Mouse (Mus musculus) liver, adult 2 months (tissue): ENCODE results near the gene Magi2. TPM values are rescaled to one million over a fixed set of nuclear protein-coding genes. Genes with fewer than 3 reads are reported as not detected.

Experiments
- DNase-seq: peaks from one replicate; pipeline ENCODE4 v3.0.0-alpha.2; 2011; ENCODE audit warnings: low read depth, low spot score; ENCODE audit errors: extremely low read depth
- H3K27ac ChIP-seq: fragments of 200-500 bp; replicated peaks from 2 replicates; pipeline ENCODE4 v1.5.1; 2012; ENCODE audit warnings: low read depth, mild to moderate bottlenecking, control low read depth, inconsistent platforms, low read length; ENCODE audit not compliant: insufficient read depth
- H3K27me3 ChIP-seq: fragments of 200-500 bp; 2 replicates; pipeline ENCODE4 v1.6.1; 2012; ENCODE audit warnings: mild to moderate bottlenecking, moderate library complexity, low read length, inconsistent platforms; ENCODE audit not compliant: control insufficient read depth, insufficient read depth
- H3K36me3 ChIP-seq: fragments of 200-500 bp; 2 replicates; pipeline ENCODE4 v1.6.1; 2012; ENCODE audit warnings: low read length, inconsistent platforms; ENCODE audit not compliant: control insufficient read depth, insufficient read depth
- H3K4me1 ChIP-seq: fragments of 200-500 bp; 2 replicates; pipeline ENCODE4 v1.6.1; 2011; ENCODE audit warnings: low read length; ENCODE audit not compliant: control insufficient read depth, insufficient read depth
- H3K4me3 ChIP-seq: fragments of 200-500 bp; 2 replicates; pipeline ENCODE4 v1.5.1; 2011; ENCODE audit warnings: low read depth, mild to moderate bottlenecking, control low read depth, low read length, moderate library complexity; ENCODE audit not compliant: insufficient read depth
- H3K79me2 ChIP-seq: fragments of 200-500 bp; 2 replicates; pipeline ENCODE4 v1.6.1; 2012; ENCODE audit warnings: inconsistent platforms, mild to moderate bottlenecking, low read length, moderate library complexity; ENCODE audit not compliant: control insufficient read depth, insufficient read depth
- H3K9ac ChIP-seq: fragments of 200-500 bp; 2 replicates; pipeline ENCODE4 v1.6.1; 2012; ENCODE audit warnings: low read depth, mild to moderate bottlenecking, control low read depth, inconsistent platforms, low read length
- CTCF ChIP-seq: fragments of 200-500 bp; IDR thresholded peaks from 2 replicates; pipeline ENCODE4 v1.5.1; 2011; ENCODE audit warnings: low read depth, low read length, control low read depth
- POLR2A ChIP-seq: fragments of 200-500 bp; IDR thresholded peaks from 2 replicates; pipeline ENCODE4 v1.6.1; 2011; ENCODE audit warnings: low read length, control low read depth; ENCODE audit not compliant: insufficient read depth; ENCODE audit errors: extremely low read depth
- WGBS: fragments of 180-500 bp; shearing (Covaris S2); methylation state at CpG from one replicate; pipeline ENCODE4 v1.1.7; 2018; 5-methylcytosine and 5-hydroxymethylcytosine counted together
- polyA plus RNA-seq: library from polyadenylated mRNA; depleted of rRNA; stranded (reverse); fragments of >200 nt; gene quantifications from 2 replicates; pipeline ENCODE4 v1.2.3, GENCODE M21; 2012
- total RNA-seq: library from RNA; depleted of rRNA; stranded (reverse); fragments of >200 nt; gene quantifications from 2 replicates; pipeline ENCODE4 v1.2.3, GENCODE M21; 2014

Gene Magi2
- total and polyA plus RNA-seq, 2 experiments: 0.06 to 0.18 TPM

DNA sequence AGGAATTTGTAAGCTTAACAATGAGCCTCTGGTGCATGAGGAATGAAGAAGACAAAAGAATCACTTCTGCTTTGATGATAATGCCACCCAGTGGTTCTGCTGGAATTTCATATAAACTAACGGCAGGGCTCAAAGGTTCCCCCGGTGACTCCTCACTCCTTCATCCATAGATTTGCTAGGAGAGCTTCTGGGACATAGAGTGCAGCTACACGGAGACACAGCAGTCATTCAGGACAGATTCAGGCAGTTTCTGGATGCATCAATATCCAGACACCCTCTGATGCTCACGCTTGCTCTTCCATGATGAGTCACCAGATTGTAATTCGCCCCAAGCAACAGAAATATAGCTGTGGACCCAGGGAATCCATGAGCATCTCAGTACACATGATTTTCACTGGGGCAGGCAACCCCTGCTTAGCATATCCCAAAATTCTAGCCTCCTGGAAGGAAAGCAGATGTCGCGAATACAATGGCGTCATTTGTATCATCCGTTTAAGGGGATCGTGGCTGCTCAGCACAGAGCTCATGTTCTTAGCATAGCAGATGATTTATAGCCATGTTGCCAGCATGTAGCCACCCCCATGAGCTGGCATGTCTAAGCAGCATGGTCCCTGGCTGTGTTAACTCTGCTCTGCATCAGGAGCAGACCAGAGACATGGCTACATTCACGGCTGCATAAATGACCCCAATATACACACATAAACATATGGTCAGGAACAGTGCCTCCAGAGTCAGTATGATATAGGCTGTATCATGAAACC lies 1426.8 kb downstream of the Magi2 start:
- Histone ChIP-seq H3K27me3 (no peaks in the 10 kb centered on the region), H3K9ac (no peak overlapping the region), H3K4me1 (no peaks in the 10 kb centered on the region), H3K4me3 (no peak overlapping the region), H3K36me3 (no peaks in the 10 kb centered on the region), H3K27ac (no peak overlapping the region), H3K79me2 (no peaks in the 10 kb centered on the region)
- DNase-seq: no peak
- WGBS: 75% methylated on average over 11 of the region's 11 CpGs
- TF ChIP-seq POLR2A (no peak), CTCF (no peak)

DNA sequence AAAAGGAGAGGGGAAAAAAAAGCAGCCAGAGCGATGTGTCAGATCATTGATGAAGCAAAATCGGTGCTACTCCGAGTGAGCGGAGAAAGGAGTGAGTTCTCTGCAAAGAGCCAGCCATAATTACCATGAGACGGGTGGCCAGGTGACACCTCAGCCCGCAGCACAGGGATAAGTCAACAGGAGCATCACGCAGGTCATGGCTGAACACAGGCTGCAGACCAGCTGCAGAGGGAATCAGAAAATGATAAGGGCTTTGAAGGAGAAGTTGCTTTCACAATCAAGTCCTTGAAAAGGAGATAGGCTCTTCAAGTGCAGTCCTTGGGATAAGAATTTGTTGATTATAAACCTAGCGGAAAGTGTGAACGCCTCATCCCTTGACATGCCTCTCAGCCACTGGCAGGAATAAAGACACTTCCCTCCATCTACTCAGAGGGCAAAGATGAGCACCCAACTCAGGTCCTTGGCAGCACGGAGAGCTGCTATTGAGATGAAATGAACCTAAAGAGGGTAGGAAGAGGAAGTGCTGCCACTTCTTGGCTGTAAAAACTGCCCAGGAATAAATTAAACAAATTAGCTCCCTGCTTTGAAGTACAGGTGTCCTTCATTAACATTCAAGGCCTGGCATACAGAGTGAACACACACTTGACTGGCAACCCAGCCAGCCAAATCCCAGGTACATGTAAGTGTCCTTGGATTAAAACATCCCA lies 1428.1 kb downstream of the Magi2 start:
- WGBS: 50% methylated on average over 10 of the region's 10 CpGs
- Histone ChIP-seq H3K36me3 (no peaks in the 10 kb centered on the region), H3K27ac (no peak overlapping the region), H3K4me3 (no peak overlapping the region), H3K79me2 (no peaks in the 10 kb centered on the region), H3K27me3 (no peaks in the 10 kb centered on the region), H3K4me1 (no peaks in the 10 kb centered on the region), H3K9ac (no peak overlapping the region)
- no peak for TF ChIP-seq POLR2A
- TF ChIP-seq CTCF: no peak
- no peak for DNase-seq

DNA sequence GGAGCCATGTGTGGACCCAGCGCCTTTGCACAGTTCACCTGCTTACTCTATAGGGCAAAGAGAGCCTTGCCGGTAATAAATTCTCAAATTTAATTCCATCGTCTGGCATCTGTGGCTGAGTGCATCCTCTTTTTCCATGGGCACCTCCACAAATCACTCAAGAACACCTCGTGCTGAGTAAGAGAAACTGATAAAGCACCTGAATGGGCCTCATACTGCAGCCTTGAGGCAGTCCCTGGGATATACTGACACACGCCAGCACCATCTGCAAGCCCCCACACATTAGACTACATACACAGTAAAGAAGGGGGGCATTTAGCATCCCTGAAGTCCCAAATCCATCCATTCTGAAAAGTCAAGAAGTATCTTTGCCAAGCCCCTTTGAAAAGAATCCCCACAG lies 1430.2 kb downstream of the Magi2 start:
- WGBS: 81% methylated on average over 5 of the region's 5 CpGs
- no peaks in the 10 kb centered on the region for H3K36me3 ChIP-seq
- no peak overlapping the region for H3K27ac ChIP-seq
- H3K27me3 ChIP-seq: no peaks in the 10 kb centered on the region
- no peak overlapping the region for H3K4me3 ChIP-seq
- no peaks in the 10 kb centered on the region for H3K79me2 ChIP-seq
- H3K4me1 ChIP-seq: no peaks in the 10 kb centered on the region
- H3K9ac ChIP-seq: no peak overlapping the region
- TF ChIP-seq POLR2A (no peak), CTCF (no peak)
- no peak for DNase-seq

DNA sequence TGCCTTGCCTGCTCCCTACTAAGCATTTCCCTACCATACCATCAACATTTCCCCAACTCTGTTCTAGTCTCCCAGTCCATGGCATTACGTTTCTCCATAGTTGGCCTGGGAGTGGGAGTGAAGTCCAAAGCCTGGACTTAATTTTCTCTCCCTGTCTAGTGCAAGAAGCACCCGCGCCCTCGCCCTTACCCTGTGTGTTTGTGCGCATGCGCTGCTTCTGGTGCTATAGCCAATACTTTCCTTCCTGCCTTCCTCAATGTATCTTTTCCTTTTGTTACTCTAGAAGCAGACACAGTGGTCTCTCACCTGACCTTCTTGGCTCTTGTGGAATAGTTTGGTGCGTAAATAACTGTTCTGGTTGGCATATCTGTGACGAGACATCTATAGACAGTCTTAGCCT lies 1440.8 kb downstream of the Magi2 start:
- TF ChIP-seq POLR2A: no peak
- no peak for TF ChIP-seq CTCF
- Histone ChIP-seq H3K36me3 (no peaks in the 10 kb centered on the region), H3K27ac (no peak overlapping the region), H3K4me3 (no peak overlapping the region), H3K9ac (no peak overlapping the region), H3K79me2 (no peaks in the 10 kb centered on the region), H3K27me3 (0 out of 2 replicates have a peak, but pooled peaks cover 3% of the 10 kb centered on the region), H3K4me1 (no peaks in the 10 kb centered on the region)
- DNase-seq: no peak
- WGBS: 88% methylated on average over 8 of the region's 8 CpGs

DNA sequence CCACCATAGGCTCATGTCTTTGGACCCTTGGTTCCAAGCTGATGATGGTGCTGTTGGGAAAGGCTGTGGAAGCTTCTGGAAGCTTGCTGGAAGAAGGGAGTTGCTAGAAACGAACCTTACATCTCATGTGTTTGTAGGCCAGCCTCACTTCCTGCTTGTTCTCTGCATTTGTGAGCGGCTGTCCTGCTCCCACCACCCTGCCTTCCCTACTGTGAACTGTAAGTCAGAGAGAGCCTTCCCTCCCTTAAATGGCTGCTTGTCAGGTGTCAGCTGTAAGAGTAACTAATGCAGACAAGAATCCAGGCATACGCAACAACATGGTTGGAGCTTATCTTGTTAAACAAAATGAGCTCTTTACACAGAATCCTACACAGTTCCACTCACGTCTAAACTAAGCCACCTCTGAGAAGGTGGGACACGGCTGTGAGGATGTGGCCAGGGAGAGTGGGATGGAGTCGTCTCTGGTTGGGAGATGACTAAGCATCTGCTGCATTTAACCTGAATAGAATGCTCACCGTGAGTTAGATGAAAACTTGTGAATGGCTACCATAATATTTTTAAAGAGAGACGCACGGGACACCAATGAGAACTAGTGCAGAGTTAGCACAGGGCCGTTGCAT lies 1442.0 kb downstream of the Magi2 start:
- TF ChIP-seq POLR2A (no peak), CTCF (no peak)
- Histone ChIP-seq H3K79me2 (no peaks in the 10 kb centered on the region), H3K4me3 (no peak overlapping the region), H3K4me1 (no peaks in the 10 kb centered on the region), H3K36me3 (no peaks in the 10 kb centered on the region), H3K27me3 (0 out of 2 replicates have a peak, but pooled peaks cover 3% of the 10 kb centered on the region), H3K9ac (no peak overlapping the region), H3K27ac (no peak overlapping the region)
- no peak for DNase-seq
- 83% methylated on average over 10 of the region's 10 CpGs for WGBS

DNA sequence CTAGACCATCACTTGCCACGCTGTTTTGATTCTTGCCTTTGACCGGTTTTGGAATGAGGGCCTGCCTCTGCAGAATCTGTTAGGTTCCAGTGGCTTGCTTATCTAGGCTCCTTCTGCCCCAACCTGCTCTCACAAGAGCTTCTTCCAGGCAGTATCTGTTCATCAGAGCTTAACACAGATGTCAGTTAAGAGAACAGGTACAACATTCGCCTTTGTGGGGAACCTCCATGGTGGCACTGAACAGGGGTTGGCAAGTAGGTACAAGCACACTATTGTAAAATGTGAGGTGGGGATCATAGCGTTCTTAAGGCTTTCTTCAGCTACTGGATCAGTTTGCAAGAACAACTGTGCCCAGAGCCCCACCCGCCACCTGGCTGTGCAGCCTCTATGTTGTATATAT lies 1442.6 kb downstream of the Magi2 start:
- no peak overlapping the region for H3K4me3 ChIP-seq
- 0 out of 2 replicates have a peak, but pooled peaks cover 3% of the 10 kb centered on the region for H3K27me3 ChIP-seq
- H3K4me1 ChIP-seq: no peaks in the 10 kb centered on the region
- TF ChIP-seq POLR2A (no peak), CTCF (no peak)
- H3K27ac ChIP-seq: no peak overlapping the region
- 80% methylated on average over 5 of the region's 5 CpGs for WGBS
- no peak overlapping the region for H3K9ac ChIP-seq
- H3K79me2 ChIP-seq: no peaks in the 10 kb centered on the region
- DNase-seq: no peak
- no peaks in the 10 kb centered on the region for H3K36me3 ChIP-seq
